In genomic region chr2:119674525-119675214, GRCm38 (mm10) we compare ENCODE assay signal across 8 mouse cellular contexts. TPM values are rescaled to one million over a fixed set of nuclear protein-coding genes. Genes with fewer than 3 reads are reported as not detected.
DNase-seq lines count a peak whose midpoint lies in the region; ATAC-seq and TF ChIP-seq lines count a peak whose summit lies in the region.

Rtf1 (plus strand) TSS chr2:119675068.

- H3K4me1 ChIP-seq in E14TG2a.4 (replicated peaks; ENCODE audit: low read depth, low read length): peaks cover 31% of the 10 kb centered on the region
- peaks cover 24% of the 10 kb centered on the region for H3K4me1 ChIP-seq in forebrain, embryonic 13.5 days
- peaks cover 30% of the 10 kb centered on the region for H3K4me1 ChIP-seq in neural tube, embryonic 15.5 days

- intact Hi-C loops in heart, postnatal 14 days (cut with DNase I): loop anchor here (5.0 kb wide), 1 partner anchor 68 kb away; the partner anchor contains the start of gene Itpka

- peak within 1 kb of the TSS; percentile 55 for H3K27ac ChIP-seq in forebrain, embryonic 13.5 days
- H3K27ac ChIP-seq in neural tube, embryonic 15.5 days (replicated peaks): peak within 1 kb of the TSS; percentile 85

- H3K4me2 ChIP-seq in forebrain, embryonic 13.5 days: peak within 1 kb of the TSS; percentile 84
- H3K4me2 ChIP-seq in neural tube, embryonic 15.5 days: peak within 1 kb of the TSS; percentile 78

- peaks cover 10% of the 10 kb centered on the region; the same call in 1 of the 2 replicates for H3K36me3 ChIP-seq in E14TG2a.4 (ENCODE audit: insufficient read depth, low read length)
- no peaks in the 10 kb centered on the region for H3K36me3 ChIP-seq in forebrain, embryonic 13.5 days (ENCODE audit: poor library complexity, severe bottlenecking)
- H3K36me3 ChIP-seq in neural tube, embryonic 15.5 days: no peaks in the 10 kb centered on the region

- under 1% methylated on average over 44 of the region's 58 CpGs for WGBS in forebrain, embryonic 13.5 days
- under 1% methylated on average over 54 of the region's 58 CpGs for WGBS in neural tube, embryonic 15.5 days

- TF ChIP-seq CTCF in E14TG2a.4 (conservative IDR thresholded peaks at IDR 0.05; ENCODE audit: low read length): no peak

- no peaks in the 10 kb centered on the region for H3K9me3 ChIP-seq in E14TG2a.4 (ENCODE audit: low read length)
- no peaks in the 10 kb centered on the region for H3K9me3 ChIP-seq in forebrain, embryonic 13.5 days (replicated peaks)
- H3K9me3 ChIP-seq in neural tube, embryonic 15.5 days (replicated peaks): no peaks in the 10 kb centered on the region

- peaks cover 6% of the 10 kb centered on the region for H3K27me3 ChIP-seq in E14TG2a.4 (ENCODE audit: insufficient read depth, low read length)
- peaks cover 10% of the 10 kb centered on the region; the same call in 1 of the 2 replicates for H3K27me3 ChIP-seq in forebrain, embryonic 13.5 days
- 0 out of 2 replicates have a peak, but pooled peaks cover 3% of the 10 kb centered on the region for H3K27me3 ChIP-seq in neural tube, embryonic 15.5 days (replicated peaks)

- H3K9ac ChIP-seq in forebrain, embryonic 13.5 days: peak within 1 kb of the TSS; percentile 99
- H3K9ac ChIP-seq in neural tube, embryonic 15.5 days (replicated peaks): peak within 1 kb of the TSS; percentile 99

- ATAC-seq in forebrain, embryonic 13.5 days: peak; percentile 96
- peak; percentile 97 for ATAC-seq in neural tube, embryonic 15.5 days (ENCODE audit: low FRiP score)

- DNase-seq in c-Kit-positive CD71-positive TER-119-positive erythroid progenitor cells, embryonic 14.5 days (ENCODE audit: low spot score): peak; percentile 80
- peak; percentile 99 for DNase-seq in heart, postnatal 14 days
- peak; percentile 90 for DNase-seq in layer of hippocampus, adult 11-12 months (ENCODE audit: low spot score)
- peak; percentile 92 to 94 for DNase-seq in lung, adult 18-20 months
- DNase-seq in testis, postnatal 14 days (ENCODE audit: low spot score): peak; percentile 93

- H3K4me3 ChIP-seq in E14TG2a.4 (replicated peaks; ENCODE audit: low read length): peak within 1 kb of the TSS; percentile 99
- H3K4me3 ChIP-seq in forebrain, embryonic 13.5 days: peak within 1 kb of the TSS; percentile 99
- peak within 1 kb of the TSS; percentile 97 for H3K4me3 ChIP-seq in neural tube, embryonic 15.5 days (replicated peaks)

RNA-seq across cellular contexts. Expression of gene Rtf1, which starts in this region (rescaled TPM):
- 63.4 and 81.4 TPM in 2 replicates for polyA plus RNA-seq in forebrain, embryonic 13.5 days (2015; fragmentation: Nextera tagmentation; extraction: Ambion mirVana)
- total RNA-seq in heart, postnatal 14 days (2021): 10 to 100 TPM; 22.6 to 23.5 TPM
- polyA plus RNA-seq in neural tube, embryonic 15.5 days (2015; fragmentation: Nextera tagmentation; extraction: Ambion mirVana): 53.1 and 58.5 TPM in 2 replicates

Comparison
In these comparisons a context has a peak if more than half of its experiments do, and no peak if none do; other contexts are left out.
1. Peak in every context shown above with its lines: DNase-seq, ATAC-seq, H3K4me3 ChIP-seq and H3K27ac ChIP-seq.